Mouse (Mus musculus) myocyte (in vitro differentiated cells): ENCODE data around the gene Cdk5rap3. TPM values are rescaled to one million over a fixed set of nuclear protein-coding genes. Genes with fewer than 3 reads are reported as not detected.

Source experiments
- H3K27me3 ChIP-seq: one replicate; pipeline ENCODE4 v1.6.1; 2011; ENCODE audit not compliant: control insufficient read depth, insufficient read depth, insufficient read length
- H3K36me3 ChIP-seq: one replicate; pipeline ENCODE4 v1.6.1; 2011; ENCODE audit not compliant: control insufficient read depth, insufficient read depth
- H3K4me2 ChIP-seq: one replicate; pipeline ENCODE4 v1.6.1; 2011; ENCODE audit warnings: low read depth, control low read depth
- H3K4me3 ChIP-seq: one replicate; pipeline ENCODE4 v1.5.1; 2011; ENCODE audit warnings: mild to moderate bottlenecking, control low read depth, moderate library complexity
- H3K79me2 ChIP-seq: one replicate; pipeline ENCODE4 v1.6.1; 2011; ENCODE audit not compliant: control insufficient read depth, insufficient read depth
- H3ac ChIP-seq: one replicate; pipeline ENCODE4 v1.6.1; 2011; ENCODE audit not compliant: control insufficient read depth, insufficient read length
- CEBPB ChIP-seq: IDR thresholded peaks from 2 replicates; pipeline ENCODE4 v1.6.1; 2011; ENCODE audit warnings: mild to moderate bottlenecking, moderate library complexity; ENCODE audit not compliant: poor library complexity, insufficient read depth, severe bottlenecking
- E2F4 ChIP-seq: IDR thresholded peaks from one replicate; pipeline ENCODE4 v1.6.1; 2011; ENCODE audit warnings: mild to moderate bottlenecking, control low read depth, moderate library complexity; ENCODE audit not compliant: insufficient read depth
- MAX ChIP-seq: IDR thresholded peaks from one replicate; pipeline ENCODE4 v1.6.1; 2011; ENCODE audit warnings: low read depth, mild to moderate bottlenecking, control low read depth
- MYOD1 ChIP-seq, 3 experiments: IDR thresholded peaks; one replicate each; pipeline ENCODE4 v1.6.1; 2011; ENCODE audit warnings: control low read depth in 2 of 3, low read depth in 2 of 3, mild to moderate bottlenecking in 2 of 3, moderate library complexity in 1 of 3; ENCODE audit not compliant: insufficient read length in 2 of 3, control insufficient read depth in 1 of 3
- MYOG ChIP-seq, 3 experiments: IDR thresholded peaks; one replicate each; pipeline ENCODE4 v1.6.1; 2011; ENCODE audit warnings: control low read depth in 2 of 3, low read depth in 2 of 3, mild to moderate bottlenecking in 2 of 3; ENCODE audit not compliant: insufficient read length in 2 of 3, control insufficient read depth in 1 of 3, insufficient read depth in 1 of 3
- POLR2A ChIP-seq: IDR thresholded peaks from one replicate; pipeline ENCODE4 v1.6.1; 2011; ENCODE audit warnings: low read depth, mild to moderate bottlenecking, control low read depth, moderate library complexity; ENCODE audit not compliant: insufficient read length
- POLR2AphosphoS2 ChIP-seq: IDR thresholded peaks from one replicate; pipeline ENCODE4 v1.6.1; 2011; ENCODE audit warnings: low read depth, control low read depth; ENCODE audit not compliant: insufficient read length
- REST ChIP-seq: IDR thresholded peaks from one replicate; pipeline ENCODE4 v1.6.1; 2011; ENCODE audit warnings: mild to moderate bottlenecking, control low read depth, moderate library complexity; ENCODE audit not compliant: insufficient read depth, insufficient read length
- SRF ChIP-seq: IDR thresholded peaks from one replicate; pipeline ENCODE4 v1.6.1; 2011; ENCODE audit warnings: low read depth; ENCODE audit not compliant: control insufficient read depth, insufficient read length
- TCF12 ChIP-seq: IDR thresholded peaks from one replicate; pipeline ENCODE4 v1.6.1; 2011; ENCODE audit warnings: mild to moderate bottlenecking, control low read depth; ENCODE audit not compliant: poor library complexity, insufficient read depth, severe bottlenecking
- TCF3 ChIP-seq: IDR thresholded peaks from one replicate; pipeline ENCODE4 v1.6.1; 2011; ENCODE audit warnings: low read depth, control low read depth; ENCODE audit not compliant: insufficient read length
- USF1 ChIP-seq: IDR thresholded peaks from one replicate; pipeline ENCODE4 v1.6.1; 2011; ENCODE audit warnings: low read depth, mild to moderate bottlenecking, control low read depth, moderate library complexity
- polyA plus RNA-seq: library from polyadenylated mRNA; unstranded; fragments of >200 nt; fragmentation: generic; extraction: Trizol; gene quantifications from one replicate; pipeline ENCODE4 v1.2.1, GENCODE M21; 2012; ENCODE audit warnings: missing spikeins

Cdk5rap3 gene
- polyA plus RNA-seq, 1 experiment: 65.8 TPM

- no peaks in the 10 kb centered on the region for H3K27me3 ChIP-seq
- H3K4me2 ChIP-seq: no peak overlapping the region
- TF ChIP-seq MYOD1 (IDR thresholded peaks at IDR 0.05; ENCODE audit: control insufficient read depth in 1 of 3, insufficient read length in 2 of 3, low read depth in 2 of 3) (peak in 2 of 3 experiments; percentile 62 to 81), MYOG (IDR thresholded peaks at IDR 0.05; ENCODE audit: control insufficient read depth in 1 of 3, insufficient read depth in 1 of 3, insufficient read length in 2 of 3, low read depth in 2 of 3) (peak; percentile 9 to 70 (median 21)), POLR2A (no peak), E2F4 (no peak)
- H3ac ChIP-seq: no peak overlapping the region
- no peaks in the 10 kb centered on the region for H3K36me3 ChIP-seq
- no peaks in the 10 kb centered on the region for H3K79me2 ChIP-seq
- no peak overlapping the region for H3K4me3 ChIP-seq
Observed at GRCm38 (mm10) chr11:96899449-96900306, 16.6 kb downstream of the Cdk5rap3 start.

GRCm38 (mm10) chr11:96895886-96896285, 20.4 kb downstream of the Cdk5rap3 start:
- no peaks in the 10 kb centered on the region for H3K27me3 ChIP-seq

DNA sequence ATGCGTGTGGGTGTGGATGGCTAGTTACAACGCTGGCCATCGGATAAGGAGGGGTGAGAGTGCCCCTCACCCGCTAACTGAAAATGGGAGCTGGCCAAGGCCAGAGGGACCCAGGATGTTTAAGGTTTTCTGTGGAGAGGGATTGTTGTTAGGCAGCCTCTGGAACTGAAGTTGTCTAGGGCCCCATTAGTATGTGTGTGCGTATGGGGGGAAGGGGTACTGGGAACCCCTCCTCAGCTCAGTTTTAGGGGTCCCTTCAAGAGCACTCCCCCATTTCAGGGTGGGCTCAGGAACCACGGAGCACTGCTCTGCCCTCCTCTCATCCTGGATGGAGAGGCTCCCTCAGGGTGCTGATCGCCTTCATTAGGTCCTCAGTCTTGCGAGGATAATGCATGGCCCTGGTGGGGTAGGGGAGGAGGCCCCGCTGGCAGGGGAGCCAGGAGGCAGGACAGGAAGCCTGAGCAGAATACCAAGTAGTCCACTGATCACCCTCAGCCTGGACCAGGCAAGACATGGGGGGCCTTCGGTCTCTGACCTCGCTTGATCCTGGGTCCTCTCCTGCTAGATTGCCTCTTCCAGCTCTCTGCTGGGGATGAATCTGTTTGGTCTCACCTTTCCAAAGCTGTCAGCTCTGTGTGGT, 23.0 kb downstream of the Cdk5rap3 start:
- Histone ChIP-seq H3K4me2 (no peak overlapping the region), H3K4me3 (no peak overlapping the region), H3ac (no peak overlapping the region), H3K27me3 (no peaks in the 10 kb centered on the region), H3K36me3 (no peaks in the 10 kb centered on the region), H3K79me2 (no peaks in the 10 kb centered on the region)
- TF ChIP-seq REST (no peak), USF1 (no peak), MAX (no peak), E2F4 (no peak), POLR2A (no peak), MYOD1 (IDR thresholded peaks at IDR 0.05; ENCODE audit: control insufficient read depth in 1 of 3, insufficient read length in 2 of 3, low read depth in 2 of 3) (no peak), TCF12 (no peak), MYOG (IDR thresholded peaks at IDR 0.05; ENCODE audit: control insufficient read depth in 1 of 3, insufficient read depth in 1 of 3, insufficient read length in 2 of 3, low read depth in 2 of 3) (no peak), TCF3 (no peak), CEBPB (no peak)

More at GRCm38 (mm10) chr11:96895886-96896285, 20.4 kb downstream of the Cdk5rap3 start:
- Histone ChIP-seq H3K36me3 (no peaks in the 10 kb centered on the region), H3K4me3 (no peak overlapping the region), H3ac (no peak overlapping the region), H3K4me2 (peak overlapping the region; percentile 13), H3K79me2 (no peaks in the 10 kb centered on the region)
- TF ChIP-seq SRF (no peak), MAX (no peak), CEBPB (no peak), USF1 (no peak), POLR2A (no peak), POLR2AphosphoS2 (no peak), MYOD1 (IDR thresholded peaks at IDR 0.05; ENCODE audit: control insufficient read depth in 1 of 3, insufficient read length in 2 of 3, low read depth in 2 of 3) (no peak), MYOG (IDR thresholded peaks at IDR 0.05; ENCODE audit: control insufficient read depth in 1 of 3, insufficient read depth in 1 of 3, insufficient read length in 2 of 3, low read depth in 2 of 3) (no peak), REST (no peak), E2F4 (no peak), TCF3 (no peak), TCF12 (no peak)

- no peaks in the 10 kb centered on the region for H3K79me2 ChIP-seq
- TF ChIP-seq MYOD1 (IDR thresholded peaks at IDR 0.05; ENCODE audit: control insufficient read depth in 1 of 3, insufficient read length in 2 of 3, low read depth in 2 of 3) (no peak), MAX (no peak), TCF3 (no peak), USF1 (no peak), SRF (no peak), POLR2AphosphoS2 (no peak), REST (no peak), E2F4 (no peak), TCF12 (no peak), MYOG (IDR thresholded peaks at IDR 0.05; ENCODE audit: control insufficient read depth in 1 of 3, insufficient read depth in 1 of 3, insufficient read length in 2 of 3, low read depth in 2 of 3) (no peak), POLR2A (no peak), CEBPB (no peak)
- no peak overlapping the region for H3K4me2 ChIP-seq
- no peaks in the 10 kb centered on the region for H3K27me3 ChIP-seq
- no peaks in the 10 kb centered on the region for H3K36me3 ChIP-seq
- no peak overlapping the region for H3K4me3 ChIP-seq
- H3ac ChIP-seq: no peak overlapping the region
Observed at GRCm38 (mm10) chr11:96891784-96892527, 24.3 kb downstream of the Cdk5rap3 start.
